Mouse (Mus musculus): ENCODE data around the gene Rab19.
A peak's percentile ranks its signal among the peaks of the same experiment; 100 is the strongest.
"Not testable (repeated sequence)": the region's sequence is repeated elsewhere in the genome, so short reads cannot be mapped to it uniquely, and the experiment has no call there.

Rab19 gene

GRCm38 (mm10) chr6:39379224-39379623 is 1.8 kb upstream of the Rab19 start:
- no peak for DNase-seq (ENCODE audit: low read depth, low spot score)

DNA sequence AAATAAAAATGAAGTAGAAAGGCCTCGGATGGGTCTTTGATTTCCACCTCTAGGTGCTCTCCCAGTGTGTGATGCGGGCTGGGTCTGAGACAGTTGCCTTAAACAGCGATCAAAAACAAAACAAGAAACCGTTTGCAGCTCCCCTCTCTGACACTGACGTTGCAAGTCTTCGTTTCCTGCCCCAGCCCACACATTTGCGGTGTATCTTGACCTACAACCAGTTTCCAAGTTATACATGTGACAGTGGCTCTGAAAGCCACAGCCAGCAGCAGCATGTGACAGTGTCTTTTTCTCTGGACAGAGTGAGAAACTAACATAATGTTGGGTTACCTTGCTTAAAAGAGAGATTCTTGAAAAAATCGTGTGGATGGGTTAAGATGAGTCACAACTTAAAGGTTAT is 1.2 kb upstream of the Rab19 start:
- DNase-seq (ENCODE audit: low read depth, low spot score): no peak

DNA sequence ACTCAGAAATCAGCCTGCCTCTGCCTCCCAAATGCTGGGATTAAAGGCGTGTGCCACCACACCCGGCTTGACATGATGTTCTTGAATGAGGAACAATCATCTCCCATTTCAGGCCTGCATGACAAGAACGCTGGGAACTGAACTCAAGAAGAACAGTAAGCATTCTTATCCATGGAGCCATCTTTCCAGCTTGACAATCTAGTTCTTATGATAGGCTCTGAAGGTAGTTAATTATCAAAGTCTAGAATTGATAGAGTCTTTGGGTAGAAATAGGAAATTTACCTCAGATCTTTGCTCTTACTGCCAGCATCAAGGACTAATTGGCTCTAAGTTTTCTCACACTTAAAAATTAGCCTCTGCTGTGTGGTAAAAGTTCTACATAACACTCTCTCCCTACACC is 699 bp upstream of the Rab19 start:
- DNase-seq (ENCODE audit: low read depth, low spot score): no peak

- DNase-seq (ENCODE audit: low read depth, low spot score): peak; percentile 70
Measured at GRCm38 (mm10) chr6:39389988-39390387, 9.0 kb downstream of the Rab19 start.

- DNase-seq (ENCODE audit: low read depth, low spot score): no peak
Measured at GRCm38 (mm10) chr6:39395471-39395870, 14.5 kb downstream of the Rab19 start.

DNA sequence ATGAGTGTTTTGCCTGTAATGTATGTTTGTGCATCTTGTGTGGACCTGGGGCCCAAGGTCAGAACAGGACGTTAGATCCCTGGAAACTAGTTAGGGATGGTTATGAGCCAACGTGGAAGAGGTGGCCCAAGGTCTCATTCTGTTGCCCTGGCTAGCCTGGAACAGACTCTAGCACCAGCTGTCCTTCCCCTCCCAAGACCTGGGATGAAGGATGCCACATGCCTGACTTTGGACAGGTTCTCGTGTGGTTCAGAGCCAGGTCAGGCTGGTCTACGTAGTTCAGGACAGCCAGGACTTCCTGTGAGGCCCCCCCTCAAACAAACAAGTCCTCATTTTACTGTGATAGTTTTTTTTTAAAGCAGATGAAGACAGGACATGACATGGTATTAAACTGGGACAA is 14.9 kb downstream of the Rab19 start:
- DNase-seq (ENCODE audit: low read depth, low spot score): peak; percentile 64

- no peak for DNase-seq (ENCODE audit: low read depth, low spot score)
Measured at GRCm38 (mm10) chr6:39397046-39397445, 16.1 kb downstream of the Rab19 start.

- DNase-seq (ENCODE audit: low read depth, low spot score): no peak
Measured at GRCm38 (mm10) chr6:39398342-39398741, 17.4 kb downstream of the Rab19 start.

DNA sequence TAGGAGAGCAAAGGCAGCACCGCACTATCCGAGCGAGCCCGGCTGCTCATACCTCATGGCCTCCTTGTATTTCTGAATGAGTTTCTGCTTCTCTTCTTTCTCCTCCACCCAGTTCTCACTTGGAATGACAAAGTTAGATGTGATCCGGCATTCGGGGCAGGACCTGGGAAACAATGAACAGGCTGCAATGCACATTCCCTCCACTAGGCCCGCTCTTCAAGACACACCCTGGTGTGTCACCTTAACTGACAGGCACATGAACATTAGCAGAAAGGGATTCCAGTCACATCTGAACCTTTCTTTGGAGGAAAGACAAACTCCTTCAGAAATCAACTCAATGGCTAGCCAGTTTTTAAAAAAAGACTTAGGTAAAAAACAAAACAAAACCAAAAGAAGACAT is 19.4 kb downstream of the Rab19 start:
- DNase-seq (ENCODE audit: low read depth, low spot score): no peak

GRCm38 (mm10) chr6:39403136-39403535 is 22.2 kb downstream of the Rab19 start:
- DNase-seq (ENCODE audit: low read depth, low spot score): peak; percentile 67

DNA sequence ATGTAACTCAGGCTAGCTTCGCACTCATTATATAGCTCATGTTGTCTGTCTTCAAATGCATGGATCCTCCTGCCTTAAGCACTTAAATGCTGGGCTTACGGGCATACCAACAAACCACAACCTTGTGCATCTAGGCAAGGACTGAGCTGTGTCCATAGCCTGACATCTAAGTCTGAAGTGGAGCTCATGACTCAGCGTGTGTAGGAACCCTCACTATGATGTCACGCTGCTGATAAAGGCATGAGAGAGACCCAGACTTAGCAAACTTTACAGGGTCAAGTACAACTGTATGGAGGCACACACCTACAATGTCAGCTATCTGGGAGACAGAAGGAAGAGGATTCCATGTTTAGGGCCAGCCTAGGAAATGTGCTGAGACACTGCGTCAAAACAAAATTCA is 25.5 kb downstream of the Rab19 start:
- DNase-seq (ENCODE audit: low read depth, low spot score): no peak

DNA sequence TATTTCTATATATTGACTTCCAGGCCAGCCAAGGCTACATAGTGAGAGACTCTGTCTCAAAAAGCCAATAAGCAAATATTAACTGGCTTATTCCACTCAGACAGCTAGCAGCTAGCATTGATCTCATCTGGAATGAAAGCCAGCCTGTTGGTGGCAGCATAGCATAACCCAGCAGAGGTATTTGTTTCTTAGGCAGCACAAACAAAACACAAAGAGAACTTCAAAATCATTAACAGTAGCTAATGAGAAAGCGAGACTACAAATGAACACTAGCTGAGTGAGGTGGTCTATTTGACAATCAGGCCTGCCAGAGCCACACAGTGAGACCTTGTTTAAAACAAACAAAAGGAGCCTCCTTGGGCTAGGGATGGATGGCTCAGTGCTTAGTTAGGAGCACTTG is 33.1 kb downstream of the Rab19 start:
- DNase-seq (ENCODE audit: low read depth, low spot score): peak; percentile 66

DNA sequence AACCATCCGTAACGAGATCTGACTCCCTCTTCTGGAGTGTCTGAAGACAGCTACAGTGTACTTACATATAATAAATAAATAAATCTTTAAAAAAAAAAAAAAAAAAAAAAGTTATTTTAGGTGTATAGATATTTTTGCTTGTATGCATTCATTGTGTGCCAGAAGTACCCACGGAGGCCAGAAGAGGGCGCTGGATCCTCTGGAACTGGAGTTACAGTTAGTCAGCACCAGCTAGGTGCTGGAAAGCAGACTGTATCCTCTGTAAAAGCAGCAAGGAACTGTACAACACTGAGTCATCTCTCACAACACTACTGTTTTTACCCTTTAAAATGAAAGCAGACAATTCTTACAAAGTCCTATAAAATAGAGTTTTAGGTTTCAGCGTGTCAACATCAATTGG is 34.8 kb downstream of the Rab19 start:
- peak; percentile 85 for DNase-seq (ENCODE audit: low read depth, low spot score)

- not testable (repeated sequence) for DNase-seq (ENCODE audit: low read depth, low spot score)
Measured at GRCm38 (mm10) chr6:39416654-39417053, 35.7 kb downstream of the Rab19 start.

GRCm38 (mm10) chr6:39419386-39419850 is 38.4 kb downstream of the Rab19 start:
- DNase-seq (ENCODE audit: low read depth, low spot score): no peak

DNA sequence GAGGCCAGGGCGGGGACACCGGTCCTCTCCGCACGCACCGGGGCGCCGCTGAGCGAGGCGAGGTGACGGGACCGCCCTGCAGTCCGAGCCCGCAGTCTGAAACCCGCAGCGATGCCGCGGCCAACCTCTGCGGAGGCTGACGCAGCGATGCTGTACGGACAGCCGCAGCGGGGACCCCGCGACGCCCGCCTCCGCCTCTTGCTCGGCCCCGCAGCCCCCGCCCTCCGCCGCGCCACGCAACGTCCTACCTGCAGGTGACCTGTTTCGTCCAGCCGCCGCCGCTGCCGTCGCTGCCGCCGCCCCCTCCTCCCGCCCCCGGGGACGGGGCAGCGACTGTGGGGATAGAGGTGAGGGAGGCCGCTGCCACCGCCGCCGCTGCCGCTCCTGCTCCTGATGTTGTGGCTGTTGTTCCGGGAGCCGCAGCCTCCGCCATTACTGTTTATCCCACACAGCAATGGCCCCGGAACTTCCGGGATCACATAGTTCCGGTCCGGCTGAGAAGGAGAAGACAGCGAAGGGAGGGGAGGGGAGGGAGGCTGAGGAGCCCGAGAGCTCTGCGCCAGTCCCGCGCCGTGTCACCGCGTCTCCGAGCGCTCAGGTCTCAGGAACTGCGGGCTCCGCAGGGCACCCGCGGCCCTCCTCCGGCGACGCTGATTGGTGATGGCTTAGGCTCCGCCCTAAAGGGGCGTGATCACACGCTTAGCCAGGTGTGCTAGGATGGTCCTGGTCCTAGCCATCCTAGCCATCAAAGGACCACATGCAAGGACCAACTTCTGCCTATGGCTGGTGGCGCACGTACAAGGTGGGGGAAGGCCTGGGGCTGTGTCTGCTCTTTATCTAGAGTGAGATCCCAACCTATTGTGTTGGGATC is 39.1 kb downstream of the Rab19 start, which contains the start of gene Mkrn1:
TSS of gene Mkrn1 (minus strand) at position 612 of the 871 bp plus-strand sequence.
- DNase-seq (ENCODE audit: low read depth, low spot score): peak; percentile 97

- DNase-seq (ENCODE audit: low read depth, low spot score): no peak
Measured at GRCm38 (mm10) chr6:39420867-39421266, 39.9 kb downstream of the Rab19 start.

DNA sequence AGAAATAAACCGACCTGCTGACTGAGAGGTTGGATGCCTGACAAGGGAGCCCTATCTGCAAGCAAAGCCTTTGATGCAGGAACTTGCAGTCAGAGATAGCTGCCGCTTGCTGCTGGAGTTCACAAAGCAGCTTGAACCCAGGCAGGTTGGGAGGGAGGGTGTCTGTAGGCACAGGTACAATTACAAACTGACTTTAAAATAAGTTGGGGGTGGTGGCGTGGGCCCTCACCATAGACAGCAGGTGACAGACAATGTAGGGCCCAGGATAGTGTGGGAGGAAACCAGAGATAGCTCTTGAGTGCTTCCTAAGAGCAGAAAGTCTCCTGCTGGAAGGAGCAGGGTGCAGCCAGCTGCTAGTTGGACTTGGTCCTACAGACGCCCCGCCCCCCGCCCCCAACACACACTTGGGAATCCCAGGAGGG is 42.2 kb downstream of the Rab19 start:
- DNase-seq (ENCODE audit: low read depth, low spot score): peak; percentile 68

DNA sequence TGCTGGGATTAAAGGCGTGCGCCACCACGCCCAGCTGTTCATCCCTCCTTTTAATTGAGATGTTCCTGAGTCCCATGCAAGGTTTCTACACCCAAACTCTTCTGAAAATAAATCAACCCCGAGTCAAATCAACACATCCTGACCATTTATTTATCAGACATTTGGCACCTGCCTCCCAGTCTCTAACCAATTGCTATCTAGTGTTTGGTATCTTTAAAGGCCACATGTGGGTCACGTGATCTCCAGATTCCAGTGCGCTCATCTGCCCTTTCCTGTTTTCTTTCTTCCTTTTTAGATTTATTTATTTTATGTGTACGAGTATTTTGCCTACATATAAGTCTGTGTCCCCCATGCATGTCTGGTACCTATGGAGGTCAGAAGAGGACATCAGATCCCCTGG is 42.7 kb downstream of the Rab19 start:
- DNase-seq (ENCODE audit: low read depth, low spot score): no peak

- DNase-seq (ENCODE audit: low read depth, low spot score): no peak
Measured at GRCm38 (mm10) chr6:39425181-39425580, 44.2 kb downstream of the Rab19 start.

- DNase-seq (ENCODE audit: low read depth, low spot score): no peak
Measured at GRCm38 (mm10) chr6:39426725-39427124, 45.8 kb downstream of the Rab19 start.

GRCm38 (mm10) chr6:39427276-39428003 is 46.5 kb downstream of the Rab19 start:
- DNase-seq (ENCODE audit: low read depth, low spot score): no peak

Data from brain, adult 2 months (tissue).